Mouse (Mus musculus): ENCODE measurements at regions not wholly inside any gene's neighbourhood (a gene's known extent, or its start where the extent isn't known, plus 50 kb on each side); places are given as distances from the start of the nearest gene placed in this dataset.

GRCm38 (mm10) chr13:97665226-97665625, 95.2 kb downstream of the Gm10260 start:
- TF ChIP-seq CTCF (IDR thresholded peaks at IDR 0.05; ENCODE audit: low read depth, low read length) (no peak), POLR2A (IDR thresholded peaks at IDR 0.05; ENCODE audit: extremely low read depth, insufficient read depth, low read length) (no peak)

All from liver, adult 2 months (tissue).